Mouse (Mus musculus) neutrophil, adult 65 days (primary cell): ENCODE results near the gene 1700109H08Rik. TPM values are rescaled to one million over a fixed set of nuclear protein-coding genes. Genes with fewer than 3 reads are reported as not detected.

ENCODE experiments used
- total RNA-seq: library from RNA; stranded (reverse); gene quantifications from 2 replicates; pipeline ENCODE4 v1.2.4, GENCODE M21; 2023

The 1700109H08Rik gene
- total RNA-seq, result 13.3 and 21.8 TPM in 2 replicates

DNA sequence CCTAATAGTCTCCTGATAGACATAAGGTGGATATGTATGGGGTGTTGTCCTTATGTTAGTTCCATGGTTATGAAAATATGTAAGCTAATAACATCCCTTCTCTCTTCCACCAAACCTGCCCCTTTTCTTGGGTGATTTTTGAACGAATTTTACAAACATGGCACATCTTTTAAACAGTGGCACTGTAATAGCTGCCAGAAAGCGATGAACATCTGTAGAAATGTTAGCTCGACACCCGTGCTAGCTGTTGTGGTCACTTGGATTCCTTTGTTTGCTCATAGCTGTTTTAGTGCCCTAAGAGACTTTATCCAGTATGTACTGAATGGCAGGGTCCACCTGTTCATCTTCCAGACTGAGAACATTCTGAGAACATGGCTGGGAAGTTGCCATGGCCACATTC, at the start of gene 1700109H08Rik:
TSS of gene 1700109H08Rik (plus strand) at position 301 of the 400 bp plus-strand sequence.

DNA sequence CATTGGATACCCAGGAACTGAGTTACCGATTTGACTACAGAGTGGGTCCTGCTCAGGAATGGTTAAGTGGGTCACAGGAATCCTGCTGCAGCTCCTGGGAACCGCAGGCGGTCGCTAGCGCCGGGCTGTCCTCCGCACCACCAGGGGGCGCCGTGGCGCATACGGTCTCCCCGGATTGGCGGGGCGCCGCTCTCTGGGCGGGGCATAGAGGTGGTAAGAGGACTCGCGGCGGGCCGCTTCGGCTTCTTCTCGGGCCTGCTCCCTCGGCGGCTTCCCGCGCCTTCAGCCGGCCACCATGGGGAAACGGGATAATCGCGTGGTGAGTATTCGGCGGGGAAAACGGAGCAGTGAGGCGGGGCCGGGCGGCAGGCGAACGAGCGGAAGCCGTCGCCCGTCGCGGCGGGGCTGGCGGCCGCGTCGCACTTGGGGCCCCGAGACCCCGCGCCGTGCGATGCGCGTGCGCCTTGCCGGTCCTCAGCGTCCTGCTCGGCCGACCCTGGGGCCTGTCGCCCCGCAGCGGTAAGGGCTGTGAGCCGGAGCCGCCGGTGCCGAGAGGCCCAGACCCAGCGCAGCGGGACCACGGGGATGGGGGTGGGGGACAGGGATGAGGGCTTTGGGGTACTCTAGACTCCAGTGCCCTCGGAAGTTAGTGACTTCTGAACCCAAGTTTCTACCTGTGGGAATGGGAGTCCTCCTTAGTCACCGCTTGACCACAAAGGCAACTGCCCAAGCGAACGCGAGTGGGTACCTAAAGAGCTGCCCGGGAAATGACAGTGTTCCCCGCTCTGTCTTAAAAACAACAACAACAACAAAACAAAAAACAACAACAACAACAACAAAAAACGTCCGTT, 27.5 kb upstream of the 1700109H08Rik start, which contains the start of gene Fam133b:
TSS of gene Fam133b (plus strand) at position 205 of the 851 bp plus-strand sequence.

DNA sequence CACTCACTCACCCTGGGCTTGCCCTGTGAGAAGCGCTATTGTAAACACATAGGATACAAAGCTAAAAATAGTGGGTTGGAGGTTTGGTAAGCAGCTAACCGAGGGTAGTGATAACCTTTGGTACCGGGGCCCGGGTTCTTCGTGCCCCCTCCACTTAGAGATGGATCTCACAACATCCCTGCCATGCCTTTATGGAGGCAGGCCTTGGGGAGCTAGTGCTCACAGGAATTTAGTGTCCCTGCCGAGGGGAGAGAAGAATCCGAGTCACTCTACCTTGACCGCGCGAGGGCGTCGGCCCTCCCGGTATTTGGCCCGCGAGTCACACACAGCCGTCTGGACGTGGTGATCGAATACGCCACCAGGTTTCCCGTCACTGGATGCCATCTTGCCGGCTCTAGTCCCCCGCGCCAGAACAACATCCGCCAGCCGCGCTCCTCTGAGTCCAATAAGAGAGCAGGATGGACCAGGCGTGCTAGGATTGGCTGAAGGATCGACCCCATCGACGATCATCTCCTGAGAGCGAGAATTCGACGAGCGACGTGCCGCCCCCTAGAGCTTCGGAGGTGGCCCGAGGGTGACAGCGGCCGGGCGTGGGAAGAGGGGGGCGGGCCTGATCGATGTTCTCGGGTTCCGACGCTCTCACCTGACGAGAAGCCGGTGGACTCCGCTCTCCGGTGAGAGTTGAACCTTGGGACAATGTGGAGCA, 24.5 kb downstream of the 1700109H08Rik start, which contains the start of gene Pex1:
TSS of gene Pex1 (plus strand) at position 374 of the 706 bp plus-strand sequence.

DNA sequence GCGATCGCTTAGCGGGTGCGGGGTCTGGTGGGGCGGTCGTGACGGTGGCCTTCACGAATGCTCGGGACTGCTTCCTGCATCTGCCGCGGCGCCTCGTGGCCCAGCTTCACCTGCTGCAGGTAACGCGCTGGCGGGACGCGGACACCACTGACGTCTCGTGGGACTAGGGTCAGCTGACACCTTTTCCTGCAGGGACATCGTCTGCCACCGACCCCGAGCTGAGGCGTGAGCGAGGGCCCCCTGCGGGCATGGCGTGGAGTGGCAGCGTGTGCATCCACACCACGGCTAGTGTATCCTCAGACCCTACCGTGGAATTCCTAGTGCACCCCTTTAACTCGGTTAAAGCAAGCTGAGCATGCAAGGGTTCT, 25.0 kb downstream of the 1700109H08Rik start, which contains the start of gene Rbm48:
TSS of gene Rbm48 (minus strand) at position 187 of the 368 bp plus-strand sequence.

Other genes starting within 250 kb of the 1700109H08Rik start
- 43.4 and 82.4 TPM in 2 replicates for gene Cdk6, start 230.1 kb upstream of the 1700109H08Rik start, total RNA-seq
- gene Fam133b, start 27.7 kb upstream of the 1700109H08Rik start, total RNA-seq, result 59.8 and 81.8 TPM in 2 replicates
- gene Pex1, start 24.5 kb downstream of the 1700109H08Rik start, total RNA-seq, result 9.8 and 12.1 TPM in 2 replicates
- 18.4 and 27.9 TPM in 2 replicates for gene Rbm48, start 25.0 kb downstream of the 1700109H08Rik start, total RNA-seq
- gene Tmbim7, start 79.6 kb downstream of the 1700109H08Rik start, total RNA-seq, result not detected in 2 replicates
- gene Gatad1, start 85.6 kb downstream of the 1700109H08Rik start, total RNA-seq, result 51.2 and 53.3 TPM in 2 replicates
- 19.8 and 26.2 TPM in 2 replicates for gene Ankib1, start 231.4 kb downstream of the 1700109H08Rik start, total RNA-seq
- gene Krit1, start 231.6 kb downstream of the 1700109H08Rik start, total RNA-seq, result 37.8 and 45.8 TPM in 2 replicates